Mouse (Mus musculus): Measurements from ENCODE around the gene Fkrp. TPM values are rescaled to one million over a fixed set of nuclear protein-coding genes. Genes with fewer than 3 reads are reported as not detected.

Gene Fkrp
- total RNA-seq, 2 experiments from 2014 or later: 7.5 to 19.6 TPM

DNA sequence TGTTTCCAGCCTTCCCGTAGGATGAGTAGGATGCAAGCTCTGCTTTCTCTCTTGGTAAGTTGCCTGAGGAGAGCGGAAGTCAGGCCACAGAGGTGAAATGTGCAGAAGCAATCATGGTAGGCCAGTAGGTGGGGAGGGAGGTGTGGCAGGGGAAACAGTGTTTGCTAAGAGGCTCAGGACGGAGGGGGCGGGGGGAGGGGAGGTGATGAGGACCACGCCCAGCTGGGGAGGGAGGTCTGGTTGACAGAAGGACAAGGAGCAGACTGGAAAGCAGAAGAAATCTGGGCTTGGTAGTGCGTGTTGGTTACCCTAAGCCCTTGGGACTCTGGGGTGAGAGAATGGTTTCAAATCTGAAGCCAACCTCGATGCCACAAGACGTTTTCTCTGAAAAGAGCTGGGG lies 56.2 kb downstream of the Fkrp start:
- ATAC-seq (replicated peaks; ENCODE audit: low FRiP score, poor library complexity, severe bottlenecking): no peak

Other genes with a start within 250 kb of the Fkrp start
- 1.8 and 2.9 TPM in 2 replicates for gene Arhgap35, start 201.7 kb downstream of the Fkrp start, total RNA-seq (2015; ENCODE audit: low replicate concordance)
- gene Arhgap35, start 201.7 kb downstream of the Fkrp start, total RNA-seq (2017; ENCODE audit: low replicate concordance): 2.3 TPM in 2 replicates
- not detected in 2 replicates for gene Ceacam15, start 141.0 kb downstream of the Fkrp start, total RNA-seq (2015; ENCODE audit: low replicate concordance)
- not detected in 2 replicates for gene Ceacam15, start 141.0 kb downstream of the Fkrp start, total RNA-seq (2017; ENCODE audit: low replicate concordance)
- not detected in 2 replicates for gene Ceacam9, start 94.8 kb downstream of the Fkrp start, total RNA-seq (2015; ENCODE audit: low replicate concordance)
- gene Ceacam9, start 94.8 kb downstream of the Fkrp start, total RNA-seq (2017; ENCODE audit: low replicate concordance): not detected in 2 replicates
- 74.2 and 106 TPM in 2 replicates for gene Ap2s1, start 78.3 kb downstream of the Fkrp start, total RNA-seq (2015; ENCODE audit: low replicate concordance)
- gene Ap2s1, start 78.3 kb downstream of the Fkrp start, total RNA-seq (2017; ENCODE audit: low replicate concordance): 27.9 and 47.0 TPM in 2 replicates
- gene Slc1a5, start 35.4 kb downstream of the Fkrp start, total RNA-seq (2015; ENCODE audit: low replicate concordance): 596 and 609 TPM in 2 replicates
- 412 and 455 TPM in 2 replicates for gene Slc1a5, start 35.4 kb downstream of the Fkrp start, total RNA-seq (2017; ENCODE audit: low replicate concordance)
- 75.0 and 87.2 TPM in 2 replicates for gene Strn4, start 843 bp downstream of the Fkrp start, total RNA-seq (2015; ENCODE audit: low replicate concordance)
- gene Strn4, start 843 bp downstream of the Fkrp start, total RNA-seq (2017; ENCODE audit: low replicate concordance): 76.9 and 128 TPM in 2 replicates
- 8.3 and 18.4 TPM in 2 replicates for gene Prkd2, start 26.2 kb upstream of the Fkrp start, total RNA-seq (2015; ENCODE audit: low replicate concordance)
- gene Prkd2, start 26.2 kb upstream of the Fkrp start, total RNA-seq (2017; ENCODE audit: low replicate concordance): 3.8 and 4.9 TPM in 2 replicates
- not detected in 2 replicates for gene Dact3, start 58.6 kb upstream of the Fkrp start, total RNA-seq (2015; ENCODE audit: low replicate concordance)
- gene Dact3, start 58.6 kb upstream of the Fkrp start, total RNA-seq (2017; ENCODE audit: low replicate concordance): not detected in 2 replicates
- not detected in 2 replicates for gene Gng8, start 75.1 kb upstream of the Fkrp start, total RNA-seq (2015; ENCODE audit: low replicate concordance)
- not detected in 2 replicates for gene Gng8, start 75.1 kb upstream of the Fkrp start, total RNA-seq (2017; ENCODE audit: low replicate concordance)
- gene Ptgir, start 89.8 kb upstream of the Fkrp start, total RNA-seq (2015; ENCODE audit: low replicate concordance): 0.36 and 6.7 TPM in 2 replicates
- 1.9 and 2.0 TPM in 2 replicates for gene Ptgir, start 89.8 kb upstream of the Fkrp start, total RNA-seq (2017; ENCODE audit: low replicate concordance)
- gene Calm3, start 107.4 kb upstream of the Fkrp start, total RNA-seq (2015; ENCODE audit: low replicate concordance): 131 and 141 TPM in 2 replicates
- gene Calm3, start 107.4 kb upstream of the Fkrp start, total RNA-seq (2017; ENCODE audit: low replicate concordance): 258 and 325 TPM in 2 replicates
- not detected in 2 replicates for gene Pnmal2, start 128.0 kb upstream of the Fkrp start, total RNA-seq (2015; ENCODE audit: low replicate concordance)
- gene Pnmal2, start 128.0 kb upstream of the Fkrp start, total RNA-seq (2017; ENCODE audit: low replicate concordance): not detected in 2 replicates
- gene Pnmal1, start 142.9 kb upstream of the Fkrp start, total RNA-seq (2015; ENCODE audit: low replicate concordance): not detected in 2 replicates
- gene Pnmal1, start 142.9 kb upstream of the Fkrp start, total RNA-seq (2017; ENCODE audit: low replicate concordance): not detected in 2 replicates
- 0.72 TPM in 1 of 2 replicates, not detected in the other for gene Gm42372, start 166.4 kb upstream of the Fkrp start, total RNA-seq (2015; ENCODE audit: low replicate concordance)
- 0.13 and 0.53 TPM in 2 replicates for gene Gm42372, start 166.4 kb upstream of the Fkrp start, total RNA-seq (2017; ENCODE audit: low replicate concordance)
- gene Ccdc8, start 176.0 kb upstream of the Fkrp start, total RNA-seq (2015; ENCODE audit: low replicate concordance): not detected in 2 replicates
- not detected in 2 replicates for gene Ccdc8, start 176.0 kb upstream of the Fkrp start, total RNA-seq (2017; ENCODE audit: low replicate concordance)
- 22.6 and 26.3 TPM in 2 replicates for gene Ppp5c, start 211.2 kb upstream of the Fkrp start, total RNA-seq (2015; ENCODE audit: low replicate concordance)
- gene Ppp5c, start 211.2 kb upstream of the Fkrp start, total RNA-seq (2017; ENCODE audit: low replicate concordance): 20.7 and 20.9 TPM in 2 replicates
- gene Hif3a, start 245.7 kb upstream of the Fkrp start, total RNA-seq (2015; ENCODE audit: low replicate concordance): 1.4 TPM in 1 of 2 replicates, not detected in the other
- 0.13 TPM in 1 of 2 replicates, not detected in the other for gene Hif3a, start 245.7 kb upstream of the Fkrp start, total RNA-seq (2017; ENCODE audit: low replicate concordance)

Data from erythroid progenitor cell, adult 5-6 weeks (primary cell).